Mouse (Mus musculus): ENCODE data around the gene Zfp148. TPM values are rescaled to one million over a fixed set of nuclear protein-coding genes. Genes with fewer than 3 reads are reported as not detected.

Zfp148 gene
- polyA plus RNA-seq, 1 experiment = 7.9 TPM

- Histone ChIP-seq H3ac (ENCODE audit: control insufficient read depth, insufficient read length) (no peak overlapping the region), H3K79me2 (ENCODE audit: control insufficient read depth, insufficient read depth) (no peaks in the 10 kb centered on the region), H3K4me2 (ENCODE audit: low read depth) (no peak overlapping the region), H3K27me3 (ENCODE audit: control insufficient read depth, insufficient read depth, insufficient read length) (no peaks in the 10 kb centered on the region), H3K4me3 (no peak overlapping the region), H3K36me3 (ENCODE audit: control insufficient read depth, insufficient read depth) (no peaks in the 10 kb centered on the region)
- TF ChIP-seq TCF12 (IDR thresholded peaks at IDR 0.05; ENCODE audit: insufficient read depth, poor library complexity, severe bottlenecking) (no peak), POLR2AphosphoS2 (IDR thresholded peaks at IDR 0.05; ENCODE audit: insufficient read length, low read depth) (no peak), CEBPB (IDR thresholded peaks at IDR 0.05; ENCODE audit: insufficient read depth, poor library complexity, severe bottlenecking) (no peak), TCF3 (IDR thresholded peaks at IDR 0.05; ENCODE audit: insufficient read length, low read depth) (no peak), SRF (IDR thresholded peaks at IDR 0.05; ENCODE audit: control insufficient read depth, insufficient read length, low read depth) (no peak), MYOD1 (IDR thresholded peaks at IDR 0.05; ENCODE audit: control insufficient read depth in 1 of 3, insufficient read length in 2 of 3, low read depth in 2 of 3) (no peak), POLR2A (IDR thresholded peaks at IDR 0.05; ENCODE audit: insufficient read length, low read depth) (no peak), MYOG (IDR thresholded peaks at IDR 0.05; ENCODE audit: control insufficient read depth in 1 of 3, insufficient read depth in 1 of 3, insufficient read length in 2 of 3, low read depth in 2 of 3) (no peak), REST (IDR thresholded peaks at IDR 0.05; ENCODE audit: insufficient read depth, insufficient read length) (no peak), E2F4 (IDR thresholded peaks at IDR 0.05; ENCODE audit: insufficient read depth) (no peak), MAX (IDR thresholded peaks at IDR 0.05; ENCODE audit: low read depth) (no peak), USF1 (IDR thresholded peaks at IDR 0.05; ENCODE audit: low read depth) (no peak)
These were observed 137.6 kb downstream of the Zfp148 start for GRCm38 (mm10) chr16:33518236-33518635.

- H3ac ChIP-seq (ENCODE audit: control insufficient read depth, insufficient read length) = no peak overlapping the region
- no peaks in the 10 kb centered on the region for H3K36me3 ChIP-seq (ENCODE audit: control insufficient read depth, insufficient read depth)
- no peaks in the 10 kb centered on the region for H3K27me3 ChIP-seq (ENCODE audit: control insufficient read depth, insufficient read depth, insufficient read length)
- H3K4me2 ChIP-seq (ENCODE audit: low read depth) = no peak overlapping the region
- no peak overlapping the region for H3K4me3 ChIP-seq
- no peaks in the 10 kb centered on the region for H3K79me2 ChIP-seq (ENCODE audit: control insufficient read depth, insufficient read depth)
- TF ChIP-seq MYOD1 (IDR thresholded peaks at IDR 0.05; ENCODE audit: control insufficient read depth in 1 of 3, insufficient read length in 2 of 3, low read depth in 2 of 3) = no peak
- no peak for TF ChIP-seq E2F4 (IDR thresholded peaks at IDR 0.05; ENCODE audit: insufficient read depth)
- no peak for TF ChIP-seq POLR2A (IDR thresholded peaks at IDR 0.05; ENCODE audit: insufficient read length, low read depth)
- TF ChIP-seq MYOG (IDR thresholded peaks at IDR 0.05; ENCODE audit: control insufficient read depth in 1 of 3, insufficient read depth in 1 of 3, insufficient read length in 2 of 3, low read depth in 2 of 3) = no peak
- no peak for TF ChIP-seq TCF12 (IDR thresholded peaks at IDR 0.05; ENCODE audit: insufficient read depth, poor library complexity, severe bottlenecking)
- no peak for TF ChIP-seq MAX (IDR thresholded peaks at IDR 0.05; ENCODE audit: low read depth)
- no peak for TF ChIP-seq USF1 (IDR thresholded peaks at IDR 0.05; ENCODE audit: low read depth)
- TF ChIP-seq TCF3 (IDR thresholded peaks at IDR 0.05; ENCODE audit: insufficient read length, low read depth) = no peak
- no peak for TF ChIP-seq POLR2AphosphoS2 (IDR thresholded peaks at IDR 0.05; ENCODE audit: insufficient read length, low read depth)
- no peak for TF ChIP-seq CEBPB (IDR thresholded peaks at IDR 0.05; ENCODE audit: insufficient read depth, poor library complexity, severe bottlenecking)
- TF ChIP-seq SRF (IDR thresholded peaks at IDR 0.05; ENCODE audit: control insufficient read depth, insufficient read length, low read depth) = no peak
- TF ChIP-seq REST (IDR thresholded peaks at IDR 0.05; ENCODE audit: insufficient read depth, insufficient read length) = no peak
These were observed 139.4 kb downstream of the Zfp148 start for GRCm38 (mm10) chr16:33519916-33520568.

- no peaks in the 10 kb centered on the region for H3K27me3 ChIP-seq (ENCODE audit: control insufficient read depth, insufficient read depth, insufficient read length)
These were observed 141.9 kb downstream of the Zfp148 start for GRCm38 (mm10) chr16:33522516-33522915.

DNA sequence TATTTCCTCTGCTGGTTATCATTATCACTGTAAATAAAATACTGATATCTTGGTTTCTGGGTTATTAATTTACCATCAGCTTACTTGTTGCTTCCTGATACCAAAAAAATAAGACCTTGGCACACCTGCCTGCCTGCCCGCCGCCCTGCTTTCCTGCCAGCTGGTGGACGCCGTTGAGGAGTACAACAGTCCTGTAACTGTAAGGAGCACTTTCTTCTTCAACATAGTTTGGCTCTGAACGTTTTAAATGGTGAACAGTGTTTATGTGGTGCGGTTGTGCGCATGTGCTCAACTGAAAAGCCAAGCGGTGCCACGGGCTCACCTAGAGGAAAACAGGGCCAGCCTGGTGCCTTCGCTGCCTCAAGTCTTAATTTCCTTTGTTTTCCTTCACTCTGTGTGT, 142.9 kb downstream of the Zfp148 start:
- no peak for TF ChIP-seq USF1 (IDR thresholded peaks at IDR 0.05; ENCODE audit: low read depth)
- no peak for TF ChIP-seq MAX (IDR thresholded peaks at IDR 0.05; ENCODE audit: low read depth)
- no peak for TF ChIP-seq TCF3 (IDR thresholded peaks at IDR 0.05; ENCODE audit: insufficient read length, low read depth)
- H3K79me2 ChIP-seq (ENCODE audit: control insufficient read depth, insufficient read depth) = no peaks in the 10 kb centered on the region
- no peak overlapping the region for H3K4me3 ChIP-seq
- H3K36me3 ChIP-seq (ENCODE audit: control insufficient read depth, insufficient read depth) = no peaks in the 10 kb centered on the region
- H3K27me3 ChIP-seq (ENCODE audit: control insufficient read depth, insufficient read depth, insufficient read length) = no peaks in the 10 kb centered on the region
- no peak overlapping the region for H3K4me2 ChIP-seq (ENCODE audit: low read depth)
- no peak overlapping the region for H3ac ChIP-seq (ENCODE audit: control insufficient read depth, insufficient read length)

More at GRCm38 (mm10) chr16:33522516-33522915, 141.9 kb downstream of the Zfp148 start:
- no peaks in the 10 kb centered on the region for H3K36me3 ChIP-seq (ENCODE audit: control insufficient read depth, insufficient read depth)
- H3K4me2 ChIP-seq (ENCODE audit: low read depth) = no peak overlapping the region
- TF ChIP-seq E2F4 (IDR thresholded peaks at IDR 0.05; ENCODE audit: insufficient read depth) (no peak), POLR2A (IDR thresholded peaks at IDR 0.05; ENCODE audit: insufficient read length, low read depth) (no peak), TCF3 (IDR thresholded peaks at IDR 0.05; ENCODE audit: insufficient read length, low read depth) (no peak), TCF12 (IDR thresholded peaks at IDR 0.05; ENCODE audit: insufficient read depth, poor library complexity, severe bottlenecking) (no peak), REST (IDR thresholded peaks at IDR 0.05; ENCODE audit: insufficient read depth, insufficient read length) (no peak), USF1 (IDR thresholded peaks at IDR 0.05; ENCODE audit: low read depth) (no peak)
- no peak overlapping the region for H3ac ChIP-seq (ENCODE audit: control insufficient read depth, insufficient read length)
- no peak overlapping the region for H3K4me3 ChIP-seq
- no peaks in the 10 kb centered on the region for H3K79me2 ChIP-seq (ENCODE audit: control insufficient read depth, insufficient read depth)
